Mouse (Mus musculus): Measurements from ENCODE around the gene Castor1. TPM values are rescaled to one million over a fixed set of nuclear protein-coding genes. Genes with fewer than 3 reads are reported as not detected.

The Castor1 gene
- polyA plus RNA-seq, 1 experiment from 2014 or later = 7.6 TPM

GRCm38 (mm10) chr11:4205097-4205655 is 12.8 kb upstream of the Castor1 start:
- Histone ChIP-seq H3K9ac (replicated peaks; ENCODE audit: low read length) (no peak overlapping the region), H3K9me3 (ENCODE audit: low read length) (no peaks in the 10 kb centered on the region), H3K4me1 (ENCODE audit: insufficient read depth, low read length) (peaks cover 21% of the 10 kb centered on the region), H3K36me3 (ENCODE audit: insufficient read depth, low read length) (peaks cover 25% of the 10 kb centered on the region), H3K4me2 (replicated peaks; ENCODE audit: low read depth, low read length) (no peak overlapping the region), H3K4me3 (ENCODE audit: low read length) (no peak overlapping the region), H3K27ac (ENCODE audit: low read length) (no peak overlapping the region), H3K27me3 (ENCODE audit: insufficient read depth, low read length) (no peaks in the 10 kb centered on the region)
- WGBS = 71% methylated on average over 5 of the region's 5 CpGs
- no peak for ATAC-seq (ENCODE audit: low FRiP score, low TSS enrichment)

- no peak overlapping the region for H3K27ac ChIP-seq (ENCODE audit: low read length)
- ATAC-seq (ENCODE audit: low FRiP score, low TSS enrichment) = no peak
- no peaks in the 10 kb centered on the region for H3K27me3 ChIP-seq (ENCODE audit: insufficient read depth, low read length)
- peaks cover 21% of the 10 kb centered on the region for H3K4me1 ChIP-seq (ENCODE audit: insufficient read depth, low read length)
- no peak overlapping the region for H3K9ac ChIP-seq (replicated peaks; ENCODE audit: low read length)
- no peaks in the 10 kb centered on the region for H3K9me3 ChIP-seq (ENCODE audit: low read length)
- no peak overlapping the region for H3K4me2 ChIP-seq (replicated peaks; ENCODE audit: low read depth, low read length)
- no peak overlapping the region for H3K4me3 ChIP-seq (ENCODE audit: low read length)
- WGBS = 85% methylated on average over 7 of the region's 7 CpGs
- peaks cover 31% of the 10 kb centered on the region for H3K36me3 ChIP-seq (ENCODE audit: insufficient read depth, low read length)
Observed at GRCm38 (mm10) chr11:4205951-4206350, 12.1 kb upstream of the Castor1 start.

GRCm38 (mm10) chr11:4206563-4206962 is 11.5 kb upstream of the Castor1 start:
- Histone ChIP-seq H3K9me3 (ENCODE audit: low read length) (no peaks in the 10 kb centered on the region), H3K27me3 (ENCODE audit: insufficient read depth, low read length) (no peaks in the 10 kb centered on the region), H3K4me1 (ENCODE audit: insufficient read depth, low read length) (peaks cover 21% of the 10 kb centered on the region), H3K4me2 (replicated peaks; ENCODE audit: low read depth, low read length) (no peak overlapping the region), H3K36me3 (ENCODE audit: insufficient read depth, low read length) (peaks cover 31% of the 10 kb centered on the region), H3K27ac (ENCODE audit: low read length) (no peak overlapping the region), H3K4me3 (ENCODE audit: low read length) (no peak overlapping the region), H3K9ac (replicated peaks; ENCODE audit: low read length) (no peak overlapping the region)
- WGBS = 69% methylated on average over 6 of the region's 6 CpGs
- ATAC-seq (ENCODE audit: low FRiP score, low TSS enrichment) = no peak

GRCm38 (mm10) chr11:4207655-4208054 is 10.4 kb upstream of the Castor1 start:
- Histone ChIP-seq H3K9ac (replicated peaks; ENCODE audit: low read length) (no peak overlapping the region), H3K4me1 (ENCODE audit: insufficient read depth, low read length) (peaks cover 16% of the 10 kb centered on the region), H3K4me3 (ENCODE audit: low read length) (no peak overlapping the region), H3K36me3 (ENCODE audit: insufficient read depth, low read length) (peaks cover 31% of the 10 kb centered on the region), H3K27me3 (ENCODE audit: insufficient read depth, low read length) (no peaks in the 10 kb centered on the region), H3K27ac (ENCODE audit: low read length) (no peak overlapping the region), H3K4me2 (replicated peaks; ENCODE audit: low read depth, low read length) (no peak overlapping the region), H3K9me3 (ENCODE audit: low read length) (no peaks in the 10 kb centered on the region)
- no peak for ATAC-seq (ENCODE audit: low FRiP score, low TSS enrichment)
- WGBS = 92% methylated on average over 9 of the region's 9 CpGs

GRCm38 (mm10) chr11:4209556-4209955 is 8.5 kb upstream of the Castor1 start:
- Histone ChIP-seq H3K27me3 (ENCODE audit: insufficient read depth, low read length) (no peaks in the 10 kb centered on the region), H3K9ac (replicated peaks; ENCODE audit: low read length) (no peak overlapping the region), H3K4me3 (ENCODE audit: low read length) (no peak overlapping the region), H3K9me3 (ENCODE audit: low read length) (no peaks in the 10 kb centered on the region), H3K4me2 (replicated peaks; ENCODE audit: low read depth, low read length) (no peak overlapping the region), H3K4me1 (ENCODE audit: insufficient read depth, low read length) (no peaks in the 10 kb centered on the region), H3K36me3 (ENCODE audit: insufficient read depth, low read length) (peaks cover 41% of the 10 kb centered on the region), H3K27ac (ENCODE audit: low read length) (no peak overlapping the region)
- WGBS = 79% methylated on average over 5 of the region's 5 CpGs
- ATAC-seq (ENCODE audit: low FRiP score, low TSS enrichment) = no peak

GRCm38 (mm10) chr11:4210786-4211185 is 7.2 kb upstream of the Castor1 start:
- no peak overlapping the region for H3K9ac ChIP-seq (replicated peaks; ENCODE audit: low read length)
- H3K36me3 ChIP-seq (ENCODE audit: insufficient read depth, low read length) = peaks cover 53% of the 10 kb centered on the region
- no peak overlapping the region for H3K4me3 ChIP-seq (ENCODE audit: low read length)
- no peak for ATAC-seq (ENCODE audit: low FRiP score, low TSS enrichment)
- H3K4me2 ChIP-seq (replicated peaks; ENCODE audit: low read depth, low read length) = no peak overlapping the region
- no peaks in the 10 kb centered on the region for H3K9me3 ChIP-seq (ENCODE audit: low read length)
- no peak overlapping the region for H3K27ac ChIP-seq (ENCODE audit: low read length)
- 36% methylated on average over 1 of the region's 1 CpGs for WGBS
- H3K4me1 ChIP-seq (ENCODE audit: insufficient read depth, low read length) = no peaks in the 10 kb centered on the region
- no peaks in the 10 kb centered on the region for H3K27me3 ChIP-seq (ENCODE audit: insufficient read depth, low read length)

- H3K4me2 ChIP-seq (replicated peaks; ENCODE audit: low read depth, low read length) = no peak overlapping the region
- no peak for ATAC-seq (ENCODE audit: low FRiP score, low TSS enrichment)
- no peak overlapping the region for H3K9ac ChIP-seq (replicated peaks; ENCODE audit: low read length)
- H3K36me3 ChIP-seq (ENCODE audit: insufficient read depth, low read length) = peaks cover 40% of the 10 kb centered on the region
- no peak overlapping the region for H3K4me3 ChIP-seq (ENCODE audit: low read length)
- H3K27ac ChIP-seq (ENCODE audit: low read length) = no peak overlapping the region
- H3K27me3 ChIP-seq (ENCODE audit: insufficient read depth, low read length) = no peaks in the 10 kb centered on the region
- 63% methylated on average over 10 of the region's 10 CpGs for WGBS
- no peaks in the 10 kb centered on the region for H3K9me3 ChIP-seq (ENCODE audit: low read length)
- H3K4me1 ChIP-seq (ENCODE audit: insufficient read depth, low read length) = no peaks in the 10 kb centered on the region
Observed at GRCm38 (mm10) chr11:4213107-4213506, 4.9 kb upstream of the Castor1 start.

GRCm38 (mm10) chr11:4214572-4214971 is 3.5 kb upstream of the Castor1 start:
- no peak overlapping the region for H3K9ac ChIP-seq (replicated peaks; ENCODE audit: low read length)
- no peak for ATAC-seq (ENCODE audit: low FRiP score, low TSS enrichment)
- no peak overlapping the region for H3K4me2 ChIP-seq (replicated peaks; ENCODE audit: low read depth, low read length)
- no peaks in the 10 kb centered on the region for H3K9me3 ChIP-seq (ENCODE audit: low read length)
- H3K4me1 ChIP-seq (ENCODE audit: insufficient read depth, low read length) = peaks cover 12% of the 10 kb centered on the region
- no peak overlapping the region for H3K4me3 ChIP-seq (ENCODE audit: low read length)
- peaks cover 6% of the 10 kb centered on the region; the same call in 1 of the 2 replicates for H3K27me3 ChIP-seq (ENCODE audit: insufficient read depth, low read length)
- no peak overlapping the region for H3K27ac ChIP-seq (ENCODE audit: low read length)
- peaks cover 34% of the 10 kb centered on the region for H3K36me3 ChIP-seq (ENCODE audit: insufficient read depth, low read length)
- 92% methylated on average over 14 of the region's 14 CpGs for WGBS

- ATAC-seq (ENCODE audit: low FRiP score, low TSS enrichment) = no peak
- Histone ChIP-seq H3K4me3 (ENCODE audit: low read length) (no peak overlapping the region), H3K4me2 (replicated peaks; ENCODE audit: low read depth, low read length) (no peak overlapping the region), H3K27me3 (ENCODE audit: insufficient read depth, low read length) (peaks cover 6% of the 10 kb centered on the region; the same call in 1 of the 2 replicates), H3K36me3 (ENCODE audit: insufficient read depth, low read length) (peaks cover 31% of the 10 kb centered on the region), H3K9ac (replicated peaks; ENCODE audit: low read length) (no peak overlapping the region), H3K9me3 (ENCODE audit: low read length) (no peaks in the 10 kb centered on the region), H3K27ac (ENCODE audit: low read length) (no peak overlapping the region), H3K4me1 (ENCODE audit: insufficient read depth, low read length) (peaks cover 12% of the 10 kb centered on the region)
- WGBS = 86% methylated on average over 10 of the region's 10 CpGs
Observed at GRCm38 (mm10) chr11:4215061-4215460, 3.0 kb upstream of the Castor1 start.

GRCm38 (mm10) chr11:4216248-4217000 is 1.6 kb upstream of the Castor1 start:
- no peak overlapping the region for H3K9ac ChIP-seq (replicated peaks; ENCODE audit: low read length)
- peaks cover 12% of the 10 kb centered on the region for H3K4me1 ChIP-seq (ENCODE audit: insufficient read depth, low read length)
- no peak overlapping the region for H3K4me3 ChIP-seq (ENCODE audit: low read length)
- peak overlapping the region; percentile 19; the same call in 1 of the 2 replicates for H3K27ac ChIP-seq (ENCODE audit: low read length)
- no peak overlapping the region for H3K4me2 ChIP-seq (replicated peaks; ENCODE audit: low read depth, low read length)
- H3K9me3 ChIP-seq (ENCODE audit: low read length) = no peaks in the 10 kb centered on the region
- peaks cover 6% of the 10 kb centered on the region; the same call in 1 of the 2 replicates for H3K27me3 ChIP-seq (ENCODE audit: insufficient read depth, low read length)
- WGBS = 82% methylated on average over 9 of the region's 9 CpGs
- no peak for ATAC-seq (ENCODE audit: low FRiP score, low TSS enrichment)
- peaks cover 24% of the 10 kb centered on the region for H3K36me3 ChIP-seq (ENCODE audit: insufficient read depth, low read length)
